Mouse (Mus musculus): ENCODE results near the gene Mtg2.

The Mtg2 gene

GRCm38 (mm10) chr2:180103978-180104658, 33.7 kb downstream of the Mtg2 start, which contains the start of gene Hrh3:
Hrh3 (minus strand) TSS chr2:180104488.
- intact Hi-C loops (cut with DNase I), result no loop called here

- intact Hi-C loops (cut with DNase I), result no loop called here
These were observed 34.4 kb downstream of the Mtg2 start for GRCm38 (mm10) chr2:180104659-180105377.

GRCm38 (mm10) chr2:180105441-180106190, 35.2 kb downstream of the Mtg2 start:
- intact Hi-C loops (cut with DNase I), result no loop called here

- intact Hi-C loops (cut with DNase I), result no loop called here
These were observed 36.7 kb downstream of the Mtg2 start for GRCm38 (mm10) chr2:180107081-180107480.

GRCm38 (mm10) chr2:180108285-180108684, 37.9 kb downstream of the Mtg2 start:
- intact Hi-C loops (cut with DNase I), result no loop called here

GRCm38 (mm10) chr2:180113909-180114890, 43.8 kb downstream of the Mtg2 start:
- intact Hi-C loops (cut with DNase I), result no loop called here

- intact Hi-C loops (cut with DNase I), result no loop called here
These were observed 44.9 kb downstream of the Mtg2 start for GRCm38 (mm10) chr2:180115279-180115678.

- intact Hi-C loops (cut with DNase I), result no loop called here
These were observed 45.7 kb downstream of the Mtg2 start for GRCm38 (mm10) chr2:180116081-180116493.

GRCm38 (mm10) chr2:180116741-180117484, 46.5 kb downstream of the Mtg2 start:
- intact Hi-C loops (cut with DNase I), result no loop called here

- intact Hi-C loops (cut with DNase I), result no loop called here
These were observed 47.3 kb downstream of the Mtg2 start for GRCm38 (mm10) chr2:180117485-180118194.

- intact Hi-C loops (cut with DNase I), result no loop called here
These were observed 48.5 kb downstream of the Mtg2 start, which contains the start of gene Osbpl2 for GRCm38 (mm10) chr2:180118661-180119438. Osbpl2 (plus strand) TSS chr2:180119306.

GRCm38 (mm10) chr2:180119439-180120291, 49.3 kb downstream of the Mtg2 start:
- intact Hi-C loops (cut with DNase I), result no loop called here

GRCm38 (mm10) chr2:180120292-180120761, 49.9 kb downstream of the Mtg2 start:
- intact Hi-C loops (cut with DNase I), result no loop called here

- intact Hi-C loops (cut with DNase I), result no loop called here
These were observed 53.8 kb downstream of the Mtg2 start for GRCm38 (mm10) chr2:180124192-180124591.

GRCm38 (mm10) chr2:180126195-180126594, 55.8 kb downstream of the Mtg2 start:
- intact Hi-C loops (cut with DNase I), result no loop called here

GRCm38 (mm10) chr2:180127675-180128074, 57.3 kb downstream of the Mtg2 start:
- intact Hi-C loops (cut with DNase I), result no loop called here

GRCm38 (mm10) chr2:180133231-180133630, 62.8 kb downstream of the Mtg2 start:
- intact Hi-C loops (cut with DNase I), result no loop called here
